Mouse (Mus musculus) R1 (cell line): ENCODE measurements around the gene Hapln2.
A peak's percentile ranks its signal among the peaks of the same experiment; 100 is the strongest.

Experiments used
- DNase-seq: peaks from one replicate; pipeline ENCODE4 v3.0.0-alpha.2; 2018; ENCODE audit warnings: low read depth, low spot score

Hapln2 gene

DNA sequence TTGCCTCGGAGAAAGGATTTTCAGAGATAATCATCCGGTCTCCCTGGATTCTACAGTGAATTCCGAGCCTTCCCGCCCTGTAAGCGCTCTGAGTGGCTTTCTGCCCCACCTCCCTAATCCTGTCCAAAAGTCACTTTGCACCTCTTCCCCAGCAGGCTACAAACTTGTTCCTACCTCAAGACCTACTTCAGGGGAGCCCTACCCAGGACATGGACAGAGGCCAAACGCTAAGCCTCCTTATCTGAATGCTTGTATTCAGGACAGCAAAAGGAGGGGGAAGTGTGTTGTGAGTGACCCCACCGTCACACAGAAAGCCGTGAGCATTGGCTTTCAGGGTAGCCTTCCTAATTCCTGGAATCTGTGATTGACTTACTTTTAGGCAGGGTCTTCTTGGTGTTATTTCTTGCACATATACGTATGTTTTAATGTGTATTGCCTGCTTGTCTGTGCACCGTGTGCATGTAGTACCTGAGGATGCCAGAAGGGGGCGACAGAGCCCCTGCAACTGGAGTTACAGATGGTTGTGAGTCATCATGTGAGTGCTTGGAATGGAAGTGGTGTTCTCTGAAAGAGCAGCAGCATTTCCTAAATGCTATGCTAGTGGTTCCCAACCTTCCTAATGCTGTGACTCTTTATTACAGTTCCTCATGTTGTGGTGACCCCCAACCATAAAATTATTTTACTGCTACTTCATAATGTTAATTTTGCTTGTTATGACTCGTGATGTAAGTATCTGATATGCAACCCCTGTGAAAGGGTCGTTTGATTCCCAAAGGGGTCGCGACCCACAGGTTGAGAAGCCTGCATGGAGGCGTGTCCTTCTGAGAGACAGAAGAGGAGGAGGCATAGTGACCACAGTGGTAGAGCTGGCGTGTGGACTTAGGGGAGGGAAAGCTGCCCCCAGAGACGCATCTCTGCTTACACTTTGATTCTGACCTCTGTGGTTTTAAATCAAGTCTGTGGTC lies 21.3 kb downstream of the Hapln2 start:
- DNase-seq, result peak; percentile 87

DNA sequence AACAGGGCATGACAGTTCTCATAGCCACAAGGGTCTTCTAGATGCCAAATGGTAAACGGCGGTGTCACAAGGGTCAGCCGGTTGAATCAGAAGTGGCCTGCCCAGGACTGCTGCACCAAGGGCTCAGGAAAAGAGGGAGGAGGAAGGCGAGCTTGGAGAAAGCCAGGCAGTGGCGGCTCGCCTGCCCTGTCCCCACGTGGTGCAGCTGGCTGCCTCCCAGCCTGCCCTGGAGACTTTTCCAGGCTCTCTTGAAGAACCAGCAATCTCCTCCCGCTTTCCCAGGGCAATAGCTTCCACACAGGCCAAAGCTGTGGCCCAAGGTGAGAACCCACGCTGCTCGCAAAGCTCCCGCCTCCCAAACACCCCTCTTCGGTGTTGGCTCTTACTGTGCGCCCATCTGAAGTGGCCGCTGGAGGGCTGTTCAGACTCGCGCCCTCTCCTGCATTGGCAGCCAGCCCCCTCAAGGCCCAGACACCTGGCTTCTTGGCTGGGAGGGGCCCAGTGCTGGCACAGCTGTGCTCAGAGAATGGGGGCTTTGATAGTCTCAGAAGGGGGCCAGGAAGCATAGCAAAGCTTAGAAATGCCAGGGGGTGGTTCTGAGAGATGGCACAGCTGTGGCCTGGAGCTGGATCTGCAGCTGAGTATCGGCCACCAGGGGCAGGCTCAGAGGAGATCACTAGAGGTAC lies 24.9 kb downstream of the Hapln2 start:
- no peak for DNase-seq

DNA sequence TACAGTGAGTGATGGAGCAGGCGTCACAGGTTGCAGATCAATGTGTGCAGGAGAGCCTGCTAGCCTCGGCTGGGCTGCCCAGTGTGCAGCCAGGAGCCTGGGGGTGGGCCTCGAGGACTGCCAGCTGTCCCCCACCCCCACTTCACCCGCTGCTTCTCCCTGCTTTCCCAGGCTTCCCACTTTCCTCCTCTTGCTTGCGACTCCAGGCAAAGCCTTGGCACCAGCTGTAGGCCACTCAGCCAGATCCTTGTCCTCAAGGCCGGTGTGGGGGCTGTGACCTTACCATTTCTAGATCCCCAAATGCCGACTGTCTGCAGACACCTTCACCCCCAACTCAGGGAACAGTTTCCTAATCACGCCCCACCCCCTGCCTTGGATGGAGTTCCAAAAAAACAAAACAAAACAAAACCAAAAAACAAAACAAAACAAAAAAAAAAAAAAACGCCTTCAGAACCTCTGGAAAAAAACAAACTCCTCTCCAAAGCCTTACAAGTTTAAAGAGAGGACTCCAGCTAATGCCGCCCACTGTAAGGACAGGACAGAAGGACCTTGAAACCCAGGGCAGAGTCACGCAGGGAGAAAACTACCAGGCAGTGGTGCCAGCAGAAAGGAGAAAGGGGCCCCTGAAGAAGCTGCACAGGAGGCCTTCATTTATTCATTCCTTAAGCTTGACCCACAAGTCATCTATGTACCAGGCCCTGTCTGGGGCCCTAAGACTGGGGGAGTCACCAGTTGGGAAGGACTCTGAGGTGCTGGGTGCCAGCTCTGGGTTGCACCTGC lies 26.4 kb downstream of the Hapln2 start:
- DNase-seq, result no peak

DNA sequence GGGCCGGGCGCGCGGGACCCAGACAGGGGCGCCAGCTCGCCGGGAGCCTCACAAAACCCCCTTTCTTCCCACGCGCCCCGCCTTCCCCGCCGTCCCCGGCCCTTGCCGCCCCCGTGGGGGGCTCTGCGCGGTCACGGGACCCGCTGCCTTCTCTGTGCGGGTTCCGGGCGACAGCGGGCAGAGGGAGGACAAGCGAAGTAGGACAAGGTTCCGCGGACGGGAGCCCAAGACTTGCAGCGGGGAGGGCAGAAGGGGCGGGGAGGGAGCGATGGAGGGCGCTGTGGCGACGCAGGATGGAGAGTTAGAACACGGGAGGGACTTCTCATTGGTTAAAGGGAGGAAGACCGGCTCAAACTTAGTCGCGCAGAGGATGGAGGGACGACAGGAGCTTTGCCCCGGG lies 27.2 kb downstream of the Hapln2 start, which contains the start of gene Bcan:
Bcan (minus strand) TSS at position 50 of the 400 bp plus-strand sequence.
- DNase-seq, result peak; percentile 80

DNA sequence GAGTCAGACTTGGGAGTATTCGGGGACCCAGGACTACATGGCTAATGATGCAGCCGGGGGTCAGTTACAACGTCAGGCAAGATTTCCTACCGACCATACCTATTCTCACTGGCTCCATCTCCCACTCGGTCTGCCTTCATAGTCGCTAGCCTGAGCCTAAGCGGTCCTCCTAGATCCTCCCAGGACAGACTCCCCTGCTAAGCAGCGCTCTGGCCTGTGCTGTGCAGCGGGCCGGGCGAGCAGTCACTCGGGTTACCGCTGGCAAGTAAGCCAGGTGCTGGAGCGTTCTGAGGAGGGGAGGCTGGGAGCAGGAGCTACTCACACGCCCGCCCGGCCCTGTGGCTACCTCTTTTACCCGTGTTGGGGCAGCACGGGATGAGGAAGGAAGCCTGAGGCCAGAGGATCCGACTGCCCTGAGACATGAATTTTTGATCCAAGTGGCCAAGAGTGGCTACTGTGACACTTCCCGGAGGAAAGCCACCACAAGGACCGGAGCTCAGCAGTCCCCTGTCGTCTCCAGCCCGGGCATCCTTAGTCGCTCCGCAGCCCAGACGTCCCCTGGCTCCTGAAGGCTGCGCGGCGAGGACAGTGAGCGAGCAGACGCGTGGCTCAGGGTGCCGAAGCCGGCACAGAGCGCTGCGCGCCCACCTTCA lies 28.0 kb downstream of the Hapln2 start:
- DNase-seq, result peak; percentile 55

DNA sequence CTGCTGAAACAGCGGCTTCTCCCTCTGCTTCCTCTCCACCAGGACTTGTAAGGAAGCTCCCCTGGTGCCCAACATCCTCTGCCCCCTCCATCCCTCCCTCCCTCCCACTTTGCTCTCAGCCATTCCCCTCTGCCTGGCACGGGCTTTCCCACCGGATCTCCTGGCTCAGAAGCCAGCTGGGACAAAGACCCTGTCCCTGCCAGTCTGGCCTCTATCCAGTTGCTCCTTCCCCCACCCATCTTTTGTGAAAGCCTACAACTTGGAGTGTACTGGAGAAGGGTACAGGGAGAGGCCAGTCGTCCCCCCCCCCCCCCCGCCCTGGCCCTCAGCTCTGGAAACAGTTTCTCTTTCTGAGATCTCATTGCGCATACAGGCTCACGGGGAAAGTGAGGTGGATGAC lies 28.6 kb downstream of the Hapln2 start:
- no peak for DNase-seq

DNA sequence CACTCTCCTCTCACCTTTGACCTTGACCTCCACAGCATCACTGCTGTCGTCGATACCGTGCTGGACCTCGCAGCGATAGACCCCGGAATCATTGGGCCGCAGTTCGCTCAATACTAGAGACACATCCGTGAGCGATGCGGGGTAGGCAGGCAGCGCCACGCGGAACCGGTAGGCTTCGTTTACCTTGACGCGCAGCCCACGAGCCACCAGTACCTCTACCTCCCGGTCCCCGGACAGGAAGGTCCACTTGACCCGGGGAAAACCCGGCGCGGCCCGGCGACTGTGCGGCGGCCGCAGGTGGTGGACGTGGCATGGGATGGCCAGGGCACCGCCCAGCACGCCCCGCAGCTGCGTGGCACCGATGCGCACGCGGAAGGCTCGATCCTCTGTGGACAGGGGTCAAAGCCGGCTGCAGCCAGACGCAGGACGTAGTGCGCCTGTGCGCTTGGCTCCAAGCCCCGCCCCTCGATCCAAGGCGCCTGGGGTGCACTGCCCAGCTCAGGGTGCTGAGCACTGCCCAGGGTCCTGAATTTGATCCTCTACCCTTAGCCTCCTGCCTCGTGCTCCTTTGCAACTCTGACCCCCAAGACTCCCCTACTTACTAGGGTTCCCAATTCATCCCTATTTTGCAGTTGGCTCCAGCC lies 30.3 kb downstream of the Hapln2 start:
- DNase-seq, result peak; percentile 69

DNA sequence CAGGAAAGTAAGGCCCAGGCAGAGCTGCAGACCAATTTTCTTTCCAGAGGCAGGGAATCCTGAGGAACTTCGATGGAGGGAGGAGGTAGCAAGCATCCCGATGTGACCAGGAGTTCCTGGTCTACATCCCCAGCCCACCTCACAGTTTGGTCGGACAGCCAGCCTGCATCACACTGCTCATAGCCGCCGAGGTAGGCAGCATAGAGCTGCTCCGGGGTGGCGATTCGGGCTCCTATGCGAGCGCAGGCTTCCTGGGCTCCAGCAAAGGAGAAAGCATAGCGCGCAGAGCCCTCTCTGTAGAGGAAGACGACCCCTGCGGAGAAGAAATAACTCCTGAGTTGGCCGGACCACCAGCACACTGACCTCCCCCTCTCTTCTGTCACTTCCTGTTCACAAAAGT lies 31.0 kb downstream of the Hapln2 start:
- no peak for DNase-seq

DNA sequence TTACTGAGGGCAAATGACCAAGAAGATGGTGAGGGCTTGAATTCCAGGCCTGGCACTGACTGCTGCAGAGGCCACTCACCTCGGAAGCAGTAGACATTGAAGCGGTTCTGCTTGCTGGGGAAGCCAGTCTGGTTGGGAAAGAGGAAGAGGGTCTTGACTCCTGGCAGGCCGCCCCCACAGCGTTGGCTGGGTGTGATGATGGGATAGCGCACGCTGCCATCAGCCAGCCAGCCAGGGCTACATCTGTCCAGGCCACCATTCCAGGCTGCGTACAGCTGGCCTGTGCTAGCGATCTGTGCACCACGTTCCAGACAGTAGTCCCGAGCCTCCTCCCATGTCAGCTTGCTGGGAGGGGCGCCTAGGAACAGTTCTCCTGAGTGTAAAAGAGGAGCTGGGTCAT lies 32.1 kb downstream of the Hapln2 start:
- DNase-seq, result no peak

DNA sequence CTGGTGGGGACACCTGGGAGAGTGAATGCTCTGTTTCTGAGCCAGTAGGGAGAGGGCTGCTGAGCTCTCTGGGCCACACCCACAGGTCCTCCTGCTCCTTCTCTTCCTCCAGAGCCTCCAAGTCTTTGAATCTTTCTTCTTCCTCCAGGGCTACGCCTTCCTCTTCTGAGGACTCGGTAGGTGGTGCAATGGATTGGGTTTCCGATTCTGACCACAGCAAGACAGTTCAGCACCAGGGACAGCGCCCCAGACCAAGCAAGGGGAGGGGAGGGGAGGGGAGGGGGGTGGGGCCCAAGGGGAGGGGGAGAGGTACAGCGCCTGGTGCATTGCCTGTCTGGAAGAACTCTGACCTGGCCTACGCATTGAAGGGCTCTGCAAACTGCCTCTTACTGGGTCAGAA lies 33.9 kb downstream of the Hapln2 start:
- peak; percentile 92 for DNase-seq

DNA sequence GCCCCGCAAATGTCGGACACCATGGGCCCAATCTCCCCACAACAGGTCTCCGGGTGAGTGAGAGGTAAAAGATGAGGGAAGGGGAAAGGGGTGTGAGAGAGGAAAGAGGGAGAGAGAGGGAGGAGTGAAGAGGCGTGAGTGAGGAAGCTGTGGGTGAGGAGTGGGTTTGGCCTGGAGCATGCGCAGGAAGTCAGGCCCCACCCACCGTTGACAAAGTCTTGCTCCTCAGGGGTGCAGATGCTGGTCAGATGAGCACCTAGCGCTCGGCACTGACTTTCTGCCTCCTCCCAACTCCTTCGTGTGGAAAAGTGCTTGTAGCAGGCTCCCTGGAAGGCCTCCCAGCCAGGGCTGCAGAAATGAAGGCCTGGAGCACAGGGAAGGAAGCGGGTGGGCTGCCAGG lies 37.4 kb downstream of the Hapln2 start:
- DNase-seq, result peak; percentile 52

DNA sequence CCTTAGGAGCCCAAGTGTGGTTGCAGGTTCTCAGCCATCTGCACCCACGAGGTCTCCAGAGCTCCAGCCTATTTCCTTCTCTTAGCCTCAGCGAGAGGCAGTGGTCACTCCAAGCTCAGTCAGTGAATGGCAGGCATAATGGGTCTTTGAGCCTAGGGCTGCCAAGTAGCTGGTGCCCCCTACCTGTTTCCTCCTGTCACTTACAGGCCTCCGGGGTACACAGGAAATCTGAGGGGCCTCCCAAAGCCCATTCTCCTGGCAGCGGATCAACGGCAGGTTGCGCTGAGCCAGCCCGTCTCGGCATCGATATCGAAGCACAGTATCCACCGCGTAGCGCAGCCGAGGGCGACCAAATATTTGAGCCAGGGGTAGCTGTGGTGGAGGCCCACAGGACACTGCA lies 39.3 kb downstream of the Hapln2 start:
- no peak for DNase-seq

DNA sequence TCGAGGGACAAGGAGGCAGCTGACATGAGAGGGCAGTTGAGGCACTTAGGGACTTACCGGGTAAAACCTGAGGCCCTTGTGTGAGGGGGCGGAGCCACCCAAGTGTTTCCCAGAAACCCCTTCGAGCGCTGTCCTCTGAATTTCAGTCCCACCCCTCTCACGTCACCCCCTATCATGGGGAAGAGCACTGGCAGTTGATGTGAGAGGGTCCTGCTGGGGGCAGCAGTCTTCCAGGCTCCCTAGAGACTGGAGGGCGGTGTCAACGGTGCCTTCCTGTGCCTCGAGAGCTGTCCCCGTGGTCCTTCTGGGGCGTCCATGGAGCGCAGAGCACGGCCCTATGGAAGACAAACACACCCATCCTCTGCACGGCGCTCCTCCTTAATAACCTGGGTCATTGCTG lies 39.8 kb downstream of the Hapln2 start:
- DNase-seq, result peak; percentile 93

DNA sequence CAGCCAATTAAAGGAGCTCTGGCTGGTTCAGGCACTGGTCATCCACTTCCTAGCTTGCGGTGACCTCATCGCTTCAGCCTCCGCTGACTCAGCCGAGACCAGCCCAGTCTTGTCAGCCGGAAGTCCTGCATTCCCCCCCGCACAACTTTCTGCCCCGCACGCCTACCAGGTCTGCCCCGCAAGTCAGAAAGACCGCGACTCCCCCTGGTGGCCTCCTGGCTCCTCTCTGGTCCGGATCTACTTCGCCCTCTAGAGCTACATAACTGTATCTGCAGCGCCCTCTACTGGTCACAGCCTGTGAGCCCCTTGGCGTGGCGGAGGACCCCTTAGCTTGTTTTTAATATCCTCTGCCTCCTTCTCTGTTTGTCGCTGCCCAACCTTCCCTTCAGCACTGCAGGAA lies 40.5 kb downstream of the Hapln2 start:
- DNase-seq, result peak; percentile 97

DNA sequence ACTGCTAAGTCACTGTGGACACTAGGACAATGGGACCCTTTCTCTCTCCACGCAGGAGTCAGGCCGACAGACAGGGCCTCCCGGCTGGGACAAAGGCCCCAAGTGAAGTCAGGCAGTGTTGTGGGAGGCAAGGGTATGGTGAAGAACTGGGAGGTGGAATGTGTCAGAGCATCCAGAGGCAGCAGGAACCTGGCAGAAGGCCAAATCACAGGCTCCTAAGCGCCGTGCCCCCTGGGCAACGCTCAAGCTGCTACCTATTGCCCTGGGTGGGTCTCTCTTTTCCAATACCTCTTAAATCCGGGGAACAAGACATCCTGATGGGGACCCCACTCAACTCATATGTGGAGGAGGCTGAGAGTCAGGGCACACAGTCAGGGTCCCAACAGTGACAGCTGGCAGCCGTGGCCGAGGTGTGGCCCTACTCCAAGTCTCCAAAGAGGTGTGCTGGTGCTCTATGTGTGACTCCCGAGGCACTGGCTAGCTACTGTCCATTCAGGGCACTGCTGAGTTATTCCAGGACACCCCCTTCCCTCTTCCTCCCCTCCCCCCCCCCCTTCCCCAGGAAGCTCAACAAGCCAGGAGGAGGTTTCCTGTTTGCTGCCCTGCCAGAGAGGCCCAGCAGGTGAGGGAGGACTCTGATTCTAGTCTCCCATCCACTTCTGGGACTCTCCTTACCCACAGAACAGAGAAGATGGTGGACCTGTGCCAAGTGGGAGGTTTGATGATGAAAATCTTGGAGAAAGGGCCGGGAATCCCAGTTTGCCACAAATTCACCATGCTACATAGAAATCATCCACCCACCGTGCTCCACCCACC lies 41.7 kb downstream of the Hapln2 start:
- no peak for DNase-seq

DNA sequence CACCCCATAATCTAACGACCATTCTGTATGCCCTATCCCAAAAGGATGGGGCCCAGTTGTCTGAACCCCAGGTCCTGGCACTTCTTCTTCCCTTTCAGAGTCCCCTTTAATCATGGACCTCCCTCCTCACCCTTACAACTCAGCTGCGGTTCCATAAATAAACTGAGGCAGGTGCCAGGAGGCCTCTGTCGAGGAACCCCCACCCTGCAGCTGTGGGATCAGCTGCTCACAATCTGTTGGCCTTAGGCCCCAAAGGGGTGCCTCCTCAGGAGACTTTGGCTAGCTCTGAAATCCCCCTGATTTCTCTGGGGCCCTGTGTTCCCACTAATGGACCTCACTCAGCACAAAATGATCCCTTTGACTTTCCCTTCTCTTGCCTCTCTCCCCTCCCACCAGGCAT lies 43.3 kb downstream of the Hapln2 start:
- no peak for DNase-seq

DNA sequence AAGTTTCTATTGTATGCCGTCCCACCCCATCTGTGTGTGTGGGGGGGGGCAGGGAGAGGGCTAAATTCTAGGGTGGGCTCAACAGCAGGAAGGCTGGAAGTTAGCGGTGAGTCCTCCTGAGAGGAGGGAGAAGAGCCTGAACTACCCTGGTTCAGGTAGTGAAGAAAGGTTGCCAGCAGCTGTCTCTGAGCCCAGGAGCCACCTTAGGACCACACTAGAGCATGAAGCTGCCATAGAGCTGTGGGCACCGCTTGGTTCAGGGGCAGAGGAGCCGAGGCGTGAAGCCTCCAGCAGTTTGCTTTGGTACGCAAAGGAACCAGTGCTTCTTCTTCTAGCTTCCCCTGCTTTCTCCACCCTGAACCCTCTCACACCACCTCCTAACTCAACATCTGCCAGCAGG lies 43.8 kb downstream of the Hapln2 start:
- no peak for DNase-seq

DNA sequence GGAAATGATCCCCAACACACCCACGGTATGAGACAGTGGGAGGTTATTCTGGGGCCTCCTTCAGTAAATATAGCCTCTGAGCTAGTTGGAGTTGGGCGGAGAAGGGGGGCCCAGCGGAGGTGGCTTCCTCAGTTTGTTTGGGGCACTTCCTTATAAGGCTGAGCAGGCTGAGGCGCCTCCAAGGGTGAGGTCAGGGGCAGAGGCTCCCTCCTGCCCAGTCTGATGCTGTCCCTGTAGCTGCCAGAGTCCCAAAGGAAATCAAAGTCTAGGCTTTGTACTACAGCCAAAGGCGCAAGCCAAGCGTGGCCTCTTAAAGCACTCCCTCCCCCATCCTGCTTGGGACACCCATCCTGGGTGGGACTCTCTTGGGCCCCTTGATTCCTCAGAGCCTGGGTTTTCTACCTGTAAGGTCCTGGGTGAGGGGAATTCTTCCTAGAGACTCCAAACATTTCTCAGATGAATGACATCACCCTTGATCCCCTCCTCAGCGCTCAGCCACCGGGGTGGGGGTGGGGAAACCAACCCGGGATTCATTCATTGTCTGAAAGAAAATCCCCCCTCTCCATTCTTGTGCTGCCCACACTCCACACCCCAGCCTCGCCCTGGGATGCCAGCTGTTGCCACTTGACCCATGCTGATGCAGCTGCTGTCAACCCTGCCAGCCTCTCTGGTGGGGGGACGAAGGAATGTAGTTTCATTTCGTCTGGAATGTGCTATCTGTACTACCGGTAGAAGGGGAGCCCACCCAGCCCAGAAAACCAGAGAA lies 44.4 kb downstream of the Hapln2 start:
- DNase-seq, result no peak
